Mouse (Mus musculus): ENCODE results near the gene Rnf185.

The Rnf185 gene

GRCm38 (mm10) chr11:3452167-3452639 lies at the start of gene Rnf185:
Rnf185 (minus strand) TSS chr11:3452363.
- peak; percentile 90 to 91 for DNase-seq

- DNase-seq: no peak
Observed at GRCm38 (mm10) chr11:3497296-3497695, 45.1 kb upstream of the Rnf185 start.

GRCm38 (mm10) chr11:3496756-3497155 lies 44.6 kb upstream of the Rnf185 start:
- DNase-seq: no peak

GRCm38 (mm10) chr11:3495496-3495895 lies 43.3 kb upstream of the Rnf185 start:
- DNase-seq: no peak

GRCm38 (mm10) chr11:3494857-3495256 lies 42.7 kb upstream of the Rnf185 start:
- DNase-seq: no peak

GRCm38 (mm10) chr11:3492748-3493147 lies 40.6 kb upstream of the Rnf185 start:
- DNase-seq: no peak

GRCm38 (mm10) chr11:3489036-3489435 lies 36.9 kb upstream of the Rnf185 start:
- no peak for DNase-seq

GRCm38 (mm10) chr11:3487952-3488570 lies 35.9 kb upstream of the Rnf185 start, which contains the start of gene Pla2g3:
Pla2g3 (plus strand) TSS chr11:3488284.
- DNase-seq: no peak

GRCm38 (mm10) chr11:3486349-3486748 lies 34.2 kb upstream of the Rnf185 start:
- DNase-seq: no peak

GRCm38 (mm10) chr11:3483980-3484642 lies 31.9 kb upstream of the Rnf185 start:
- DNase-seq: no peak

GRCm38 (mm10) chr11:3475489-3475888 lies 23.3 kb upstream of the Rnf185 start:
- no peak for DNase-seq

- peak; percentile 27 to 30 for DNase-seq
Observed at GRCm38 (mm10) chr11:3474480-3475115, 22.4 kb upstream of the Rnf185 start.

- peak; percentile 79 to 82 for DNase-seq
Observed at GRCm38 (mm10) chr11:3472484-3472883, 20.3 kb upstream of the Rnf185 start.

- no peak for DNase-seq
Observed at GRCm38 (mm10) chr11:3471448-3471850, 19.3 kb upstream of the Rnf185 start.

- DNase-seq: no peak
Observed at GRCm38 (mm10) chr11:3462846-3463245, 10.7 kb upstream of the Rnf185 start.

GRCm38 (mm10) chr11:3459105-3459468 lies 6.9 kb upstream of the Rnf185 start:
- DNase-seq: no peak

- DNase-seq: no peak
Observed at GRCm38 (mm10) chr11:3458428-3459104, 6.4 kb upstream of the Rnf185 start.

GRCm38 (mm10) chr11:3456354-3456753 lies 4.2 kb upstream of the Rnf185 start:
- DNase-seq: peak; percentile 79 to 84

GRCm38 (mm10) chr11:3454506-3454905 lies 2.3 kb upstream of the Rnf185 start:
- DNase-seq: no peak

GRCm38 (mm10) chr11:3453467-3453866 lies 1.3 kb upstream of the Rnf185 start:
- peak in 1 of 2 experiments; percentile 10 for DNase-seq

GRCm38 (mm10) chr11:3452769-3453168 lies 606 bp upstream of the Rnf185 start:
- DNase-seq: peak; percentile 30 to 40

GRCm38 (mm10) chr11:3451701-3452163 lies 431 bp downstream of the Rnf185 start:
- peak in 1 of 2 experiments; percentile 50 for DNase-seq

- no peak for DNase-seq
Observed at GRCm38 (mm10) chr11:3444875-3445274, 7.3 kb downstream of the Rnf185 start.

All from B cell, adult 2 months (primary cell).